ENCODE assay signal across 14 mouse cellular contexts in genomic region chr17:80789000-80789399, GRCm38 (mm10).
DNase-seq lines count a peak whose midpoint lies in the region; ATAC-seq and TF ChIP-seq lines count a peak whose summit lies in the region.
"Had no signal": no experiment of that assay in that cellular context is flagged by ENCODE, and none has a peak within 500 bp of the region (broad histone marks: within the 10 kb centered on the region; RNA-seq: fewer than 3 reads in every experiment).

No protein-coding gene starts in this region.

- TF ChIP-seq POLR2A in liver, adult 2 months (IDR thresholded peaks at IDR 0.05; ENCODE audit: extremely low read depth, insufficient read depth, low read length) = no peak

- no peaks in the 10 kb centered on the region for H3K79me2 ChIP-seq in liver, adult 2 months (ENCODE audit: control insufficient read depth, insufficient read depth, low read length)

- no peak overlapping the region for H3K27ac ChIP-seq in liver, adult 2 months (replicated peaks; ENCODE audit: insufficient read depth, low read depth, low read length)
- H3K27ac ChIP-seq in liver, embryonic 11.5 days (ENCODE audit: low read depth, low read length) = no peak overlapping the region
- 0 out of 2 replicates have a peak overlapping the region, but pooled peaks have one; percentile 10 for H3K27ac ChIP-seq in kidney, postnatal 0 days
- no peak overlapping the region for H3K27ac ChIP-seq in hindbrain, postnatal 0 days
- H3K27ac ChIP-seq: forebrain, embryonic 12.5 days; layer of hippocampus, adult 2 months; liver, embryonic 15.5 days had no signal

- 75% methylated on average over 3 of the region's 3 CpGs for whole genome bisulfite sequencing in liver, adult 2 months
- WGBS in liver, embryonic 11.5 days = 80% methylated on average over 3 of the region's 3 CpGs
- WGBS in kidney, postnatal 0 days = 70% methylated on average over 3 of the region's 3 CpGs
- WGBS in hindbrain, postnatal 0 days = 79% methylated on average over 3 of the region's 3 CpGs

- H3K27me3 ChIP-seq in liver, adult 2 months (ENCODE audit: control insufficient read depth, insufficient read depth, low read length) = no peaks in the 10 kb centered on the region
- no peaks in the 10 kb centered on the region for H3K27me3 ChIP-seq in liver, embryonic 11.5 days (replicated peaks; ENCODE audit: control insufficient read depth, insufficient read depth, low read length)
- no peaks in the 10 kb centered on the region for H3K27me3 ChIP-seq in kidney, postnatal 0 days (ENCODE audit: insufficient read depth, low read length)
- no peaks in the 10 kb centered on the region for H3K27me3 ChIP-seq in hindbrain, postnatal 0 days (ENCODE audit: insufficient read depth, low read length)
- H3K27me3 ChIP-seq: forebrain, embryonic 12.5 days; liver, embryonic 15.5 days; Patski had no signal

- no peak overlapping the region for H3K4me2 ChIP-seq in liver, embryonic 11.5 days
- H3K4me2 ChIP-seq in kidney, postnatal 0 days (ENCODE audit: low read length) = no peak overlapping the region
- H3K4me2 ChIP-seq in hindbrain, postnatal 0 days (ENCODE audit: low read depth, low read length) = no peak overlapping the region
- H3K4me2 ChIP-seq: forebrain, embryonic 12.5 days; liver, embryonic 15.5 days had no signal

- H3K4me3 ChIP-seq in liver, adult 2 months (ENCODE audit: insufficient read depth, low read depth, low read length) = no peak overlapping the region
- H3K4me3 ChIP-seq in liver, embryonic 11.5 days (ENCODE audit: low read depth, low read length) = no peak overlapping the region
- H3K4me3 ChIP-seq in kidney, postnatal 0 days (replicated peaks; ENCODE audit: low read depth, low read length) = no peak overlapping the region
- H3K4me3 ChIP-seq in hindbrain, postnatal 0 days (ENCODE audit: low read length) = no peak overlapping the region
- H3K4me3 ChIP-seq: forebrain, embryonic 12.5 days; layer of hippocampus, adult 2 months; liver, embryonic 15.5 days; megakaryocyte, embryonic 14.5 days had no signal

- TF ChIP-seq CTCF in liver, adult 2 months (IDR thresholded peaks at IDR 0.05; ENCODE audit: low read depth, low read length) = no peak
- no peak for TF ChIP-seq CTCF in kidney, postnatal 0 days (IDR thresholded peaks at IDR 0.05; ENCODE audit: low read depth)
- no peak for TF ChIP-seq CTCF in hindbrain, postnatal 0 days (IDR thresholded peaks at IDR 0.05; ENCODE audit: low read depth)

- H3K9ac ChIP-seq in liver, adult 2 months (ENCODE audit: low read depth, low read length) = no peak overlapping the region
- H3K9ac ChIP-seq in liver, embryonic 11.5 days (ENCODE audit: low read depth, low read length) = no peak overlapping the region
- H3K9ac ChIP-seq in kidney, postnatal 0 days (ENCODE audit: low read depth, low read length) = no peak overlapping the region
- H3K9ac ChIP-seq in hindbrain, postnatal 0 days (replicated peaks; ENCODE audit: low read length) = no peak overlapping the region
- H3K9ac ChIP-seq: forebrain, embryonic 12.5 days; liver, embryonic 15.5 days had no signal

- DNase-seq in adrenal gland, postnatal 14 days = peak; percentile 51
- no peak for DNase-seq in adrenal gland, postnatal 4 days (ENCODE audit: low spot score in 2 of 2)
- DNase-seq in liver, adult 2 months (ENCODE audit: extremely low read depth, low read depth, low spot score) = peak; percentile 48
- DNase-seq in liver, embryonic 11.5 days (ENCODE audit: low spot score) = no peak
- DNase-seq in kidney, postnatal 0 days (ENCODE audit: low spot score) = peak; percentile 66
- peak; percentile 61 for DNase-seq in lung, postnatal 36 days
- DNase-seq in spleen, adult 18-20 months = no peak
- DNase-seq in hindbrain, postnatal 0 days (ENCODE audit: low spot score) = no peak
- DNase-seq: retina, postnatal 1 day had no signal

- ATAC-seq in liver, embryonic 11.5 days (replicated peaks; ENCODE audit: low FRiP score) = no peak
- no peak for ATAC-seq in kidney, postnatal 0 days (replicated peaks; ENCODE audit: low FRiP score, low read depth)
- no peak for ATAC-seq in hindbrain, postnatal 0 days
- ATAC-seq: Patski had no signal

- H3K9me3 ChIP-seq in liver, embryonic 11.5 days (ENCODE audit: control insufficient read depth, low read length) = no peaks in the 10 kb centered on the region
- no peaks in the 10 kb centered on the region for H3K9me3 ChIP-seq in kidney, postnatal 0 days (replicated peaks; ENCODE audit: low read length)
- H3K9me3 ChIP-seq in hindbrain, postnatal 0 days (ENCODE audit: low read length) = no peaks in the 10 kb centered on the region
- H3K9me3 ChIP-seq: forebrain, embryonic 12.5 days; liver, embryonic 15.5 days; megakaryocyte, embryonic 14.5 days had no signal

- no peaks in the 10 kb centered on the region for H3K36me3 ChIP-seq in liver, adult 2 months (ENCODE audit: control insufficient read depth, insufficient read depth, low read length)
- no peaks in the 10 kb centered on the region for H3K36me3 ChIP-seq in liver, embryonic 11.5 days (ENCODE audit: control insufficient read depth, insufficient read depth, low read length)
- H3K36me3 ChIP-seq in kidney, postnatal 0 days (ENCODE audit: insufficient read depth, low read length) = no peaks in the 10 kb centered on the region
- H3K36me3 ChIP-seq in hindbrain, postnatal 0 days (ENCODE audit: insufficient read depth, low read length) = no peaks in the 10 kb centered on the region
- H3K36me3 ChIP-seq: forebrain, embryonic 12.5 days; liver, embryonic 15.5 days had no signal

- peaks cover 20% of the 10 kb centered on the region for H3K4me1 ChIP-seq in liver, adult 2 months (ENCODE audit: control insufficient read depth, insufficient read depth, low read length)
- H3K4me1 ChIP-seq in liver, embryonic 11.5 days (replicated peaks; ENCODE audit: control insufficient read depth, insufficient read depth, low read length) = no peaks in the 10 kb centered on the region; the same call in 1 of the 2 replicates
- H3K4me1 ChIP-seq in kidney, postnatal 0 days (replicated peaks; ENCODE audit: insufficient read depth, low read length) = 0 out of 2 replicates have a peak, but pooled peaks cover 3% of the 10 kb centered on the region
- H3K4me1 ChIP-seq in hindbrain, postnatal 0 days (ENCODE audit: insufficient read depth, low read length) = no peaks in the 10 kb centered on the region
- H3K4me1 ChIP-seq: forebrain, embryonic 12.5 days; megakaryocyte, embryonic 14.5 days had no signal

Comparison
In these comparisons a context has a peak if more than half of its experiments do, and no peak if none do; other contexts are left out.
1. DNase-seq: peak in adrenal gland, postnatal 14 days (single experiment), liver, adult 2 months (single experiment), kidney, postnatal 0 days (single experiment) and lung, postnatal 36 days (single experiment); none in adrenal gland, postnatal 4 days (0 of 2), liver, embryonic 11.5 days (single experiment), spleen, adult 18-20 months (0 of 2) and hindbrain, postnatal 0 days (single experiment).